Mouse (Mus musculus): ENCODE measurements at regions not wholly inside any gene's neighbourhood (a gene's known extent, or its start where the extent isn't known, plus 50 kb on each side); places are given as distances from the start of the nearest gene placed in this dataset.
A peak's percentile ranks its signal among the peaks of the same experiment; 100 is the strongest.

DNA sequence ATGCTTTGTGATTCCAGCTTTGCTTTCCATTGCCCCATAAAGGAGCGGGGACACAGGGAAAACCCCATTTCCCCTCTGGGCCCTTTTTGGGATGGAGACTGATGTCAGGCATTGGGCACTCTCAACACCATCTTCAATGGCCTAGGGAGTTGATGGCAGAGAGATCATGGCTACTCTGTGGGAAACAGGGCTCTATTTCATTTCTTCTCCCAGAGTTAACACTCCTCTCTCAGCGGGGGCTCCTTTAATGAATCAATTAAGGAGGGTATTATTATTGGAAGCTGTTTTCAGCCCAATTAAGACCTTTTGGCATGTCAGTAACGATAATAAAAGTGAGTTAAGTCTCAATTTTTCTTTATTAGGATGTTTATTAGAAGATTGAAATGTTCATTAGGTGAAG, 250.4 kb downstream of the Sec16b start:
- ATAC-seq (ENCODE audit: low FRiP score), result no peak

GRCm38 (mm10) chr1:157758337-157758736, 251.8 kb downstream of the Sec16b start:
- H3K36me3 ChIP-seq (ENCODE audit: insufficient read depth, low read length), result no peaks in the 10 kb centered on the region
- peak; percentile 48 for TF ChIP-seq CTCF (IDR thresholded peaks at IDR 0.05)
- no peaks in the 10 kb centered on the region for H3K4me1 ChIP-seq (ENCODE audit: insufficient read depth, low read length)
- no peak overlapping the region for H3K9ac ChIP-seq (replicated peaks; ENCODE audit: low read length, poor library complexity, severe bottlenecking)
- no peak for ATAC-seq (ENCODE audit: low FRiP score)
- H3K4me3 ChIP-seq (ENCODE audit: low read depth, low read length), result no peak overlapping the region
- no peaks in the 10 kb centered on the region for H3K9me3 ChIP-seq (ENCODE audit: low read length)
- H3K27ac ChIP-seq (ENCODE audit: low read depth, low read length), result no peak overlapping the region
- DNase-seq (ENCODE audit: low spot score), result no peak
- 96% methylated on average over 1 of the region's 1 CpGs for WGBS
- H3K4me2 ChIP-seq (ENCODE audit: low read depth, low read length, poor library complexity, severe bottlenecking), result no peak overlapping the region
- no peaks in the 10 kb centered on the region for H3K27me3 ChIP-seq (ENCODE audit: insufficient read depth, low read length)

More for the DNA sequence above, 250.4 kb downstream of the Sec16b start:
- 86% methylated on average over 3 of the region's 3 CpGs for WGBS
- no peak for DNase-seq (ENCODE audit: low spot score)
- Histone ChIP-seq H3K9ac (replicated peaks; ENCODE audit: low read length, poor library complexity, severe bottlenecking) (no peak overlapping the region), H3K9me3 (ENCODE audit: low read length) (no peaks in the 10 kb centered on the region), H3K4me3 (ENCODE audit: low read depth, low read length) (no peak overlapping the region), H3K27me3 (ENCODE audit: insufficient read depth, low read length) (no peaks in the 10 kb centered on the region), H3K36me3 (ENCODE audit: insufficient read depth, low read length) (no peaks in the 10 kb centered on the region), H3K4me1 (ENCODE audit: insufficient read depth, low read length) (no peaks in the 10 kb centered on the region), H3K27ac (ENCODE audit: low read depth, low read length) (no peak overlapping the region), H3K4me2 (ENCODE audit: low read depth, low read length, poor library complexity, severe bottlenecking) (no peak overlapping the region)
- TF ChIP-seq CTCF (IDR thresholded peaks at IDR 0.05), result no peak

- no peaks in the 10 kb centered on the region for H3K9me3 ChIP-seq (ENCODE audit: low read length)
- no peak for TF ChIP-seq CTCF (IDR thresholded peaks at IDR 0.05)
- H3K4me1 ChIP-seq (ENCODE audit: insufficient read depth, low read length), result no peaks in the 10 kb centered on the region
- no peaks in the 10 kb centered on the region for H3K36me3 ChIP-seq (ENCODE audit: insufficient read depth, low read length)
- peak; percentile 15 for DNase-seq (ENCODE audit: low spot score)
- no peak overlapping the region for H3K4me3 ChIP-seq (ENCODE audit: low read depth, low read length)
- H3K27ac ChIP-seq (ENCODE audit: low read depth, low read length), result no peak overlapping the region
- H3K9ac ChIP-seq (replicated peaks; ENCODE audit: low read length, poor library complexity, severe bottlenecking), result no peak overlapping the region
- no peaks in the 10 kb centered on the region for H3K27me3 ChIP-seq (ENCODE audit: insufficient read depth, low read length)
- ATAC-seq (ENCODE audit: low FRiP score), result no peak
- no peak overlapping the region for H3K4me2 ChIP-seq (ENCODE audit: low read depth, low read length, poor library complexity, severe bottlenecking)
- 44% methylated on average over 6 of the region's 6 CpGs for WGBS
Measured at GRCm38 (mm10) chr1:157768201-157768600, 261.7 kb downstream of the Sec16b start.

- 93% methylated on average over 7 of the region's 7 CpGs for WGBS
- Histone ChIP-seq H3K9me3 (ENCODE audit: low read length) (no peaks in the 10 kb centered on the region), H3K9ac (replicated peaks; ENCODE audit: low read length, poor library complexity, severe bottlenecking) (no peak overlapping the region), H3K27ac (ENCODE audit: low read depth, low read length) (no peak overlapping the region), H3K4me2 (ENCODE audit: low read depth, low read length, poor library complexity, severe bottlenecking) (no peak overlapping the region), H3K4me3 (ENCODE audit: low read depth, low read length) (no peak overlapping the region), H3K36me3 (ENCODE audit: insufficient read depth, low read length) (no peaks in the 10 kb centered on the region), H3K27me3 (ENCODE audit: insufficient read depth, low read length) (no peaks in the 10 kb centered on the region), H3K4me1 (ENCODE audit: insufficient read depth, low read length) (peaks cover 4% of the 10 kb centered on the region; the same call in 1 of the 2 replicates)
- no peak for TF ChIP-seq CTCF (IDR thresholded peaks at IDR 0.05)
- DNase-seq (ENCODE audit: low spot score) (no peak), ATAC-seq (ENCODE audit: low FRiP score) (no peak)
Measured at GRCm38 (mm10) chr1:157797711-157798110, 291.2 kb downstream of the Sec16b start.

- no peak overlapping the region for H3K9ac ChIP-seq (replicated peaks; ENCODE audit: low read length, poor library complexity, severe bottlenecking)
Measured at GRCm38 (mm10) chr1:157798561-157799553, 292.3 kb downstream of the Sec16b start.

GRCm38 (mm10) chr1:157801151-157801550, 294.6 kb downstream of the Sec16b start:
- DNase-seq (ENCODE audit: low spot score), result no peak
- H3K27ac ChIP-seq (ENCODE audit: low read depth, low read length), result no peak overlapping the region
- no peak overlapping the region for H3K9ac ChIP-seq (replicated peaks; ENCODE audit: low read length, poor library complexity, severe bottlenecking)
- TF ChIP-seq CTCF (IDR thresholded peaks at IDR 0.05), result no peak
- H3K27me3 ChIP-seq (ENCODE audit: insufficient read depth, low read length), result no peaks in the 10 kb centered on the region
- ATAC-seq (ENCODE audit: low FRiP score), result no peak
- peaks cover 4% of the 10 kb centered on the region; the same call in 1 of the 2 replicates for H3K4me1 ChIP-seq (ENCODE audit: insufficient read depth, low read length)
- no peak overlapping the region for H3K4me2 ChIP-seq (ENCODE audit: low read depth, low read length, poor library complexity, severe bottlenecking)
- no peak overlapping the region for H3K4me3 ChIP-seq (ENCODE audit: low read depth, low read length)
- no peaks in the 10 kb centered on the region for H3K36me3 ChIP-seq (ENCODE audit: insufficient read depth, low read length)
- no peaks in the 10 kb centered on the region for H3K9me3 ChIP-seq (ENCODE audit: low read length)
- 82% methylated on average over 3 of the region's 3 CpGs for WGBS

More at GRCm38 (mm10) chr1:157798561-157799553, 292.3 kb downstream of the Sec16b start:
- WGBS, result 29% methylated on average over 21 of the region's 21 CpGs
- Histone ChIP-seq H3K36me3 (ENCODE audit: insufficient read depth, low read length) (no peaks in the 10 kb centered on the region), H3K4me2 (ENCODE audit: low read depth, low read length, poor library complexity, severe bottlenecking) (peak overlapping the region; percentile 22; the same call in 1 of the 2 replicates), H3K27me3 (ENCODE audit: insufficient read depth, low read length) (no peaks in the 10 kb centered on the region), H3K9me3 (ENCODE audit: low read length) (no peaks in the 10 kb centered on the region), H3K4me3 (ENCODE audit: low read depth, low read length) (no peak overlapping the region), H3K4me1 (ENCODE audit: insufficient read depth, low read length) (peaks cover 4% of the 10 kb centered on the region; the same call in 1 of the 2 replicates), H3K27ac (ENCODE audit: low read depth, low read length) (peak overlapping the region; percentile 51)
- no peak for TF ChIP-seq CTCF (IDR thresholded peaks at IDR 0.05)
- ATAC-seq (ENCODE audit: low FRiP score), result peak; percentile 68; the same call in 1 of the 2 replicates
- DNase-seq (ENCODE audit: low spot score), result peak; percentile 36

All from midbrain, postnatal 0 days (tissue).